Comparison of ENCODE assay signal across 8 mouse cellular contexts in genomic region chr17:56217670-56218069, GRCm38 (mm10). TPM values are rescaled to one million over a fixed set of nuclear protein-coding genes. Genes with fewer than 3 reads are reported as not detected.
DNase-seq lines count a peak whose midpoint lies in the region; ATAC-seq and TF ChIP-seq lines count a peak whose summit lies in the region.

No protein-coding gene starts in this region.

- peak overlapping the region; percentile 92 for H3K4me3 ChIP-seq in left cerebral cortex, adult 2 months
- H3K4me3 ChIP-seq in hindbrain, embryonic 16.5 days (ENCODE audit: low read length) = peak overlapping the region; percentile 76
- H3K4me3 ChIP-seq in midbrain, embryonic 16.5 days (ENCODE audit: low read depth, low read length) = peak overlapping the region; percentile 84

- H3K9me3 ChIP-seq in hindbrain, embryonic 16.5 days (ENCODE audit: control insufficient read depth, low read length) = no peaks in the 10 kb centered on the region
- no peaks in the 10 kb centered on the region for H3K9me3 ChIP-seq in midbrain, embryonic 16.5 days (replicated peaks; ENCODE audit: control insufficient read depth, low read length, poor library complexity, severe bottlenecking)

- H3K4me1 ChIP-seq in hindbrain, embryonic 16.5 days (ENCODE audit: control insufficient read depth, insufficient read depth, low read depth, low read length) = peaks cover 25% of the 10 kb centered on the region
- H3K4me1 ChIP-seq in midbrain, embryonic 16.5 days (ENCODE audit: control insufficient read depth, insufficient read depth, low read length) = peaks cover 25% of the 10 kb centered on the region

- no peak for TF ChIP-seq CTCF in left cerebral cortex, adult 2 months (IDR thresholded peaks at IDR 0.05)

- 59% methylated on average over 13 of the region's 13 CpGs for WGBS in hindbrain, embryonic 16.5 days
- 72% methylated on average over 13 of the region's 13 CpGs for WGBS in midbrain, embryonic 16.5 days

- peak overlapping the region; percentile 91 for H3K27ac ChIP-seq in left cerebral cortex, adult 2 months
- H3K27ac ChIP-seq in hindbrain, embryonic 16.5 days (ENCODE audit: low read depth, low read length) = no peak overlapping the region
- H3K27ac ChIP-seq in midbrain, embryonic 16.5 days (ENCODE audit: low read length) = peak overlapping the region; percentile 90; the same call in 1 of the 2 replicates

- peak overlapping the region; percentile 86 for H3K9ac ChIP-seq in hindbrain, embryonic 16.5 days (ENCODE audit: low read depth, low read length)
- H3K9ac ChIP-seq in midbrain, embryonic 16.5 days (ENCODE audit: low read depth, low read length) = peak overlapping the region; percentile 95

- intact Hi-C loops in left cerebral cortex, adult 2 months (cut with DNase I) = loop anchor here (1.0 kb wide), 2 partner anchors 34 to 39 kb away; partner anchors contain the start of gene Fem1a
- intact Hi-C loops in gastrocnemius, postnatal 36 days (cut with DNase I) = loop anchor here (5.0 kb wide), 1 partner anchor 35 kb away; no protein-coding TSS in a partner anchor

- H3K4me2 ChIP-seq in hindbrain, embryonic 16.5 days (ENCODE audit: low read length) = peak overlapping the region; percentile 70
- H3K4me2 ChIP-seq in midbrain, embryonic 16.5 days (ENCODE audit: low read length) = peak overlapping the region; percentile 80

- no peaks in the 10 kb centered on the region for H3K36me3 ChIP-seq in hindbrain, embryonic 16.5 days (ENCODE audit: control insufficient read depth, insufficient read depth, low read length)
- no peaks in the 10 kb centered on the region for H3K36me3 ChIP-seq in midbrain, embryonic 16.5 days (ENCODE audit: control insufficient read depth, insufficient read depth, low read length)

- no peak for DNase-seq in left cerebral cortex, adult 2 months (ENCODE audit: extremely low spot score in 1 of 2, low spot score in 2 of 2)
- DNase-seq in left cerebral cortex, adult 11 months (ENCODE audit: low spot score) = no peak
- DNase-seq in cerebellum, postnatal 36 days = peak; percentile 15 to 28
- DNase-seq in thymus, postnatal 0 days (ENCODE audit: low spot score) = no peak
- DNase-seq in layer of hippocampus, adult 8-10 months (ENCODE audit: low spot score in 2 of 2) = no peak
- no peak for DNase-seq in gastrocnemius, postnatal 36 days

- ATAC-seq in hindbrain, embryonic 16.5 days = no peak
- ATAC-seq in midbrain, embryonic 16.5 days = no peak

- H3K27me3 ChIP-seq in hindbrain, embryonic 16.5 days (replicated peaks; ENCODE audit: control insufficient read depth, insufficient read depth, low read length) = no peaks in the 10 kb centered on the region
- no peaks in the 10 kb centered on the region for H3K27me3 ChIP-seq in midbrain, embryonic 16.5 days (ENCODE audit: control insufficient read depth, insufficient read depth, low read depth, low read length)

RNA-seq across cellular contexts. Expression of gene Dpp9, which starts 1.0 kb away (rescaled TPM):
- total RNA-seq in left cerebral cortex, adult 2 months (2021) = 10 to 100 TPM; 70.7 to 74.1 TPM
- 21.0 and 29.3 TPM in 2 replicates for polyA plus RNA-seq in hindbrain, embryonic 16.5 days (2015; fragmentation: Nextera tagmentation; extraction: Ambion mirVana)
- polyA plus RNA-seq in midbrain, embryonic 16.5 days (2015; fragmentation: Nextera tagmentation; extraction: Ambion mirVana) = 24.2 and 25.4 TPM in 2 replicates
- 30.5 and 32.7 TPM in 2 replicates for polyA plus RNA-seq in thymus, postnatal 0 days (2015; fragmentation: Nextera tagmentation; extraction: Ambion mirVana)
- total RNA-seq in layer of hippocampus, adult 8-10 months (2022) = 10 to 100 TPM; 54.5 to 65.5 (median 60.5) TPM
- 10 to 100 TPM; 31.6 to 32.2 TPM for total RNA-seq in gastrocnemius, postnatal 36 days (2021)

RNA-seq across cellular contexts. Expression of gene Mydgf, which starts 34.0 kb away (rescaled TPM):
- total RNA-seq in left cerebral cortex, adult 2 months (2021) = 10 to 100 TPM; 39.5 to 41.2 TPM
- polyA plus RNA-seq in hindbrain, embryonic 16.5 days (2015; fragmentation: Nextera tagmentation; extraction: Ambion mirVana) = 81.4 and 88.4 TPM in 2 replicates
- polyA plus RNA-seq in midbrain, embryonic 16.5 days (2015; fragmentation: Nextera tagmentation; extraction: Ambion mirVana) = 65.7 and 71.5 TPM in 2 replicates
- 58.6 and 59.2 TPM in 2 replicates for polyA plus RNA-seq in thymus, postnatal 0 days (2015; fragmentation: Nextera tagmentation; extraction: Ambion mirVana)
- total RNA-seq in layer of hippocampus, adult 8-10 months (2022) = 10 to 100 TPM; 34.7 to 42.6 (median 40.1) TPM
- total RNA-seq in gastrocnemius, postnatal 36 days (2021) = 10 to 100 TPM; 16.9 to 17.6 TPM

RNA-seq across cellular contexts. Expression of gene Fem1a, which starts 38.9 kb away (rescaled TPM):
- 10 to 100 TPM; 31.8 to 34.6 TPM for total RNA-seq in left cerebral cortex, adult 2 months (2021)
- polyA plus RNA-seq in hindbrain, embryonic 16.5 days (2015; fragmentation: Nextera tagmentation; extraction: Ambion mirVana) = 17.4 and 18.2 TPM in 2 replicates
- polyA plus RNA-seq in midbrain, embryonic 16.5 days (2015; fragmentation: Nextera tagmentation; extraction: Ambion mirVana) = 15.5 and 18.2 TPM in 2 replicates
- 11.1 and 12.9 TPM in 2 replicates for polyA plus RNA-seq in thymus, postnatal 0 days (2015; fragmentation: Nextera tagmentation; extraction: Ambion mirVana)
- total RNA-seq in layer of hippocampus, adult 8-10 months (2022) = 10 to 100 TPM; 32.7 to 36.0 (median 35.1) TPM
- 100 to 1,000 TPM; 152 TPM for total RNA-seq in gastrocnemius, postnatal 36 days (2021)

RNA-seq across cellular contexts. Expression of gene Tnfaip8l1, which starts 55.4 kb away (rescaled TPM):
- total RNA-seq in left cerebral cortex, adult 2 months (2021) = 1 to 10 TPM; 7.5 to 8.7 TPM
- polyA plus RNA-seq in hindbrain, embryonic 16.5 days (2015; fragmentation: Nextera tagmentation; extraction: Ambion mirVana) = 9.1 and 9.9 TPM in 2 replicates
- 10.5 and 10.8 TPM in 2 replicates for polyA plus RNA-seq in midbrain, embryonic 16.5 days (2015; fragmentation: Nextera tagmentation; extraction: Ambion mirVana)
- polyA plus RNA-seq in thymus, postnatal 0 days (2015; fragmentation: Nextera tagmentation; extraction: Ambion mirVana) = 19.5 and 20.9 TPM in 2 replicates
- 1 to 10 TPM; 5.3 to 6.4 (median 5.9) TPM for total RNA-seq in layer of hippocampus, adult 8-10 months (2022)
- under 1 TPM; 0.41 to 0.64 TPM for total RNA-seq in gastrocnemius, postnatal 36 days (2021)

RNA-seq across cellular contexts. Expression of gene Ticam1, which starts 58.9 kb away (rescaled TPM):
- total RNA-seq in left cerebral cortex, adult 2 months (2021) = 1 to 10 TPM; 6.9 to 7.2 TPM
- polyA plus RNA-seq in hindbrain, embryonic 16.5 days (2015; fragmentation: Nextera tagmentation; extraction: Ambion mirVana) = 1.5 and 1.9 TPM in 2 replicates
- polyA plus RNA-seq in midbrain, embryonic 16.5 days (2015; fragmentation: Nextera tagmentation; extraction: Ambion mirVana) = 1.3 TPM in 2 replicates
- polyA plus RNA-seq in thymus, postnatal 0 days (2015; fragmentation: Nextera tagmentation; extraction: Ambion mirVana) = 2.5 and 3.0 TPM in 2 replicates
- 1 to 10 TPM; 6.8 to 8.8 (median 7.8) TPM for total RNA-seq in layer of hippocampus, adult 8-10 months (2022)
- 1 to 10 TPM; 2.0 to 3.2 TPM for total RNA-seq in gastrocnemius, postnatal 36 days (2021)

Comparison
In these comparisons a context has a peak if more than half of its experiments do, and no peak if none do; other contexts are left out.
1. DNase-seq: peak in cerebellum, postnatal 36 days (2 of 2); none in left cerebral cortex, adult 2 months (0 of 2), left cerebral cortex, adult 11 months (single experiment), thymus, postnatal 0 days (single experiment), layer of hippocampus, adult 8-10 months (0 of 2) and gastrocnemius, postnatal 36 days (0 of 2).
2. RNA of gene Fem1a, which starts 38.9 kb away (total RNA-seq): 152 TPM in gastrocnemius, postnatal 36 days; 32.7 to 36.0 TPM in layer of hippocampus, adult 8-10 months and 31.8 to 34.6 TPM in left cerebral cortex, adult 2 months; every median in the first group is over 4 times any median in the second.
3. Peak in every context shown above with its lines, with median percentiles within 50 percentile points of each other: H3K4me3 ChIP-seq.